Mouse (Mus musculus) embryonic facial prominence, embryonic 11.5 days (tissue): ENCODE data around the gene Rhbdf1. TPM values are rescaled to one million over a fixed set of nuclear protein-coding genes. Genes with fewer than 3 reads are reported as not detected.

Experiments
- ATAC-seq: fragments of 200-750 bp; cut with Nextera tagmentation; replicated peaks from 2 replicates; pipeline ENCODE4 v1.8.0; 2017; ENCODE audit warnings: low read depth; ENCODE audit not compliant: insufficient number of reproducible peaks, low FRiP score, low TSS enrichment
- DNase-seq: peaks from one replicate; pipeline ENCODE4 v3.0.0-alpha.2; 2015; ENCODE audit warnings: low spot score
- H3K27ac ChIP-seq: fragments of 300-500 bp; sonication (generic); replicated peaks from 2 replicates; pipeline ENCODE4 v1.5.1; 2014; ENCODE audit warnings: mild to moderate bottlenecking, low read depth, low read length, control low read depth
- H3K27me3 ChIP-seq: fragments of 300-500 bp; sonication (generic); 2 replicates; pipeline ENCODE4 v1.6.1; 2014; ENCODE audit warnings: mild to moderate bottlenecking, low read length, moderate library complexity, mixed read lengths; ENCODE audit not compliant: control insufficient read depth, insufficient read depth
- H3K36me3 ChIP-seq: fragments of 300-500 bp; sonication (generic); replicated peaks from 2 replicates; pipeline ENCODE4 v1.6.1; 2014; ENCODE audit warnings: low read depth, mild to moderate bottlenecking, low read length, moderate library complexity, mixed read lengths; ENCODE audit not compliant: control insufficient read depth, insufficient read depth
- H3K4me1 ChIP-seq: fragments of 300-500 bp; sonication (generic); 2 replicates; pipeline ENCODE4 v1.6.1; 2014; ENCODE audit warnings: low read length, mixed read lengths; ENCODE audit not compliant: control insufficient read depth, insufficient read depth
- H3K4me2 ChIP-seq: fragments of 300-500 bp; sonication (generic); 2 replicates; pipeline ENCODE4 v1.6.1; 2014; ENCODE audit warnings: low read depth, mild to moderate bottlenecking, control low read depth, low read length, moderate library complexity
- H3K4me3 ChIP-seq: fragments of 300-500 bp; sonication (generic); 2 replicates; pipeline ENCODE4 v1.5.1; 2014; ENCODE audit warnings: low read depth, low read length, control low read depth
- H3K9ac ChIP-seq: fragments of 300-500 bp; sonication (generic); replicated peaks from 2 replicates; pipeline ENCODE4 v1.6.1; 2014; ENCODE audit warnings: mild to moderate bottlenecking, control low read depth, low read length
- H3K9me3 ChIP-seq: fragments of 300-500 bp; sonication (generic); replicated peaks from 2 replicates; pipeline ENCODE4 v1.6.1; 2016; ENCODE audit warnings: mild to moderate bottlenecking, low read length, inconsistent platforms, mixed read lengths; ENCODE audit not compliant: control insufficient read depth
- WGBS: fragments of 180-500 bp; shearing (Covaris S2); extraction: QIAGEN DNeasy Blood & Tissue Kit; methylation state at CpG from one replicate; pipeline ENCODE4 v1.1.7; 2014; 5-methylcytosine and 5-hydroxymethylcytosine counted together
- polyA plus RNA-seq: library from polyadenylated mRNA; unstranded; fragments of >200 nt; fragmentation: Nextera tagmentation; extraction: Ambion mirVana; gene quantifications from 2 replicates; pipeline ENCODE4 v1.2.1, GENCODE M21; 2014

Gene Rhbdf1
- polyA plus RNA-seq, 1 experiment from 2014 or later = 21.6 TPM

GRCm38 (mm10) chr11:32227555-32227954 lies 5.5 kb upstream of the Rhbdf1 start:
- H3K27ac ChIP-seq = no peak overlapping the region
- WGBS = 87% methylated on average over 9 of the region's 9 CpGs
- no peak overlapping the region for H3K4me2 ChIP-seq
- ATAC-seq (no peak), DNase-seq (no peak)
- no peaks in the 10 kb centered on the region for H3K9me3 ChIP-seq
- H3K27me3 ChIP-seq = no peaks in the 10 kb centered on the region
- H3K9ac ChIP-seq = no peak overlapping the region
- peaks cover 7% of the 10 kb centered on the region; the same call in 1 of the 2 replicates for H3K4me1 ChIP-seq
- H3K4me3 ChIP-seq = no peak overlapping the region
- H3K36me3 ChIP-seq = peaks cover 2% of the 10 kb centered on the region

GRCm38 (mm10) chr11:32227041-32227440 lies 4.9 kb upstream of the Rhbdf1 start:
- no peaks in the 10 kb centered on the region for H3K9me3 ChIP-seq
- H3K4me2 ChIP-seq = peak overlapping the region; percentile 82
- H3K9ac ChIP-seq = peak overlapping the region; percentile 78
- H3K27ac ChIP-seq = no peak overlapping the region
- no peaks in the 10 kb centered on the region for H3K27me3 ChIP-seq
- peaks cover 9% of the 10 kb centered on the region; the same call in 1 of the 2 replicates for H3K4me1 ChIP-seq
- WGBS = 43% methylated on average over 1 of the region's 1 CpGs
- no peak for DNase-seq
- H3K36me3 ChIP-seq = peaks cover 2% of the 10 kb centered on the region
- ATAC-seq = no peak
- H3K4me3 ChIP-seq = peak overlapping the region; percentile 68

- no peaks in the 10 kb centered on the region for H3K9me3 ChIP-seq
- H3K4me1 ChIP-seq = peaks cover 9% of the 10 kb centered on the region; the same call in 1 of the 2 replicates
- WGBS = 3% methylated on average over 47 of the region's 47 CpGs
- H3K27me3 ChIP-seq = no peaks in the 10 kb centered on the region
- H3K9ac ChIP-seq = peak within 1 kb of the TSS; percentile 78
- peak; percentile 63 for ATAC-seq
- H3K36me3 ChIP-seq = peaks cover 2% of the 10 kb centered on the region; the same call in 1 of the 2 replicates
- H3K27ac ChIP-seq = 0 out of 2 replicates have a peak within 1 kb of the TSS, but pooled peaks have one; percentile 54
- peak; percentile 88 for DNase-seq
- H3K4me2 ChIP-seq = peak within 1 kb of the TSS; percentile 82
- H3K4me3 ChIP-seq = peak within 1 kb of the TSS; percentile 68
Measured at GRCm38 (mm10) chr11:32226124-32226871, 4.2 kb upstream of the Rhbdf1 start, which contains the start of gene Mpg. TSS of gene Mpg (plus strand) at chr11:32226505.

- no peaks in the 10 kb centered on the region for H3K9me3 ChIP-seq
- H3K4me2 ChIP-seq = no peak overlapping the region
- H3K4me1 ChIP-seq = peaks cover 9% of the 10 kb centered on the region; the same call in 1 of the 2 replicates
- no peaks in the 10 kb centered on the region for H3K27me3 ChIP-seq
- DNase-seq (peak; percentile 18), ATAC-seq (no peak)
- 0 out of 2 replicates have a peak, but pooled peaks cover 1% of the 10 kb centered on the region for H3K36me3 ChIP-seq
- 0 out of 2 replicates have a peak overlapping the region, but pooled peaks have one; percentile 54 for H3K27ac ChIP-seq
- 0 out of 2 replicates have a peak overlapping the region, but pooled peaks have one; percentile 1 for H3K9ac ChIP-seq
- H3K4me3 ChIP-seq = no peak overlapping the region
- WGBS = 56% methylated on average over 7 of the region's 7 CpGs
Measured at GRCm38 (mm10) chr11:32225222-32226104, 3.4 kb upstream of the Rhbdf1 start.

- ATAC-seq = no peak
- no peak overlapping the region for H3K9ac ChIP-seq
Measured at GRCm38 (mm10) chr11:32224468-32225139, 2.5 kb upstream of the Rhbdf1 start.

GRCm38 (mm10) chr11:32223297-32223967 lies 1.3 kb upstream of the Rhbdf1 start:
- Histone ChIP-seq H3K36me3 (no peaks in the 10 kb centered on the region), H3K4me3 (no peak overlapping the region), H3K27ac (no peak overlapping the region), H3K9me3 (no peaks in the 10 kb centered on the region), H3K4me1 (peaks cover 9% of the 10 kb centered on the region; the same call in 1 of the 2 replicates), H3K4me2 (no peak overlapping the region), H3K9ac (no peak overlapping the region), H3K27me3 (no peaks in the 10 kb centered on the region)
- 63% methylated on average over 4 of the region's 4 CpGs for WGBS
- ATAC-seq = no peak
- DNase-seq = no peak

More at GRCm38 (mm10) chr11:32224468-32225139, 2.5 kb upstream of the Rhbdf1 start:
- DNase-seq = peak; percentile 60
- H3K4me2 ChIP-seq = no peak overlapping the region
- WGBS = 11% methylated on average over 4 of the region's 4 CpGs
- H3K36me3 ChIP-seq = no peaks in the 10 kb centered on the region
- H3K27ac ChIP-seq = 0 out of 2 replicates have a peak overlapping the region, but pooled peaks have one; percentile 54
- H3K27me3 ChIP-seq = no peaks in the 10 kb centered on the region
- peaks cover 9% of the 10 kb centered on the region; the same call in 1 of the 2 replicates for H3K4me1 ChIP-seq
- H3K9me3 ChIP-seq = no peaks in the 10 kb centered on the region
- no peak overlapping the region for H3K4me3 ChIP-seq

GRCm38 (mm10) chr11:32222570-32223194 lies 582 bp upstream of the Rhbdf1 start:
- Histone ChIP-seq H3K27me3 (no peaks in the 10 kb centered on the region), H3K36me3 (no peaks in the 10 kb centered on the region), H3K9ac (peak overlapping the region; percentile 89), H3K27ac (no peak overlapping the region), H3K4me1 (peaks cover 9% of the 10 kb centered on the region; the same call in 1 of the 2 replicates), H3K9me3 (no peaks in the 10 kb centered on the region), H3K4me3 (peak overlapping the region; percentile 86), H3K4me2 (peak overlapping the region; percentile 96)
- 6% methylated on average over 21 of the region's 21 CpGs for WGBS
- DNase-seq (peak; percentile 29), ATAC-seq (no peak)
